Mouse (Mus musculus): ENCODE results near the gene Ccdc142. TPM values are rescaled to one million over a fixed set of nuclear protein-coding genes. Genes with fewer than 3 reads are reported as not detected.
A peak's percentile ranks its signal among the peaks of the same experiment; 100 is the strongest.

Ccdc142 gene
- total RNA-seq, 1 experiment from 2014 or later, result 8.6 TPM

GRCm38 (mm10) chr6:83134226-83134625, 32.8 kb downstream of the Ccdc142 start:
- ATAC-seq (ENCODE audit: extremely low read depth, insufficient number of reproducible peaks, low FRiP score, poor library complexity, severe bottlenecking), result no peak

- ATAC-seq (ENCODE audit: extremely low read depth, insufficient number of reproducible peaks, low FRiP score, poor library complexity, severe bottlenecking), result no peak
These were observed 33.6 kb downstream of the Ccdc142 start, which contains the start of gene Rtkn for GRCm38 (mm10) chr6:83134951-83135513. Gene Rtkn, plus strand, starts transcription at chr6:83135463.

DNA sequence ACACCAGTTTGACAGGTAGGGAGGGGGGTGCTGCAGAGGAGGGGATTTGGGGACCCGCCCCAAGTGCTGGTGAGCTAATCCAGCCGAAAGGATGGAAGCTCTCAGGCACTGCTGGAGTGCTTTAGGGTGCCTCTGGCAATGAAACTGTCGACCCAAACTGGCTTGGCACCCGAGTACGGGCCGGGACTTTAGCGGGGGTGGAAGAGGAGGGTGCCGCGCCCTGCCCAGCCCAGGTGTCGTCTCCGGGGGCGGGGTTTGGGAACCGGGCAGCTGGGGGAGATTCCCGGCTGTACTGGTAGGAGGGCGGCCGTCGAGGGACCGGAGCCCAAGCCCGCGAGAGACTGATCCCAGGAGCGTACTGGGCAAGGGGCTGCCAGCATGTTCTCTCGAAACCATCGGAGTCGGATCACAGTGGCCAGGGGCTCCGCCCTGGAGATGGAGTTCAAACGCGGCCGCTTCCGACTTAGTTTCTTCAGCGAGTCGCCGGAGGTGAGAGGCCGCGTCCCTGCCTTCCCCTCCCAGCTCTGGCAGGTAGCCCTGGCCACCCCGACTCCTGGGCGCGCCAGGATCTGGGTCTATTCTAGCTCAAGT, 34.3 kb downstream of the Ccdc142 start:
- ATAC-seq (ENCODE audit: extremely low read depth, insufficient number of reproducible peaks, low FRiP score, poor library complexity, severe bottlenecking), result no peak

- ATAC-seq (ENCODE audit: extremely low read depth, insufficient number of reproducible peaks, low FRiP score, poor library complexity, severe bottlenecking), result no peak
These were observed 35.0 kb downstream of the Ccdc142 start for GRCm38 (mm10) chr6:83136291-83136880.

DNA sequence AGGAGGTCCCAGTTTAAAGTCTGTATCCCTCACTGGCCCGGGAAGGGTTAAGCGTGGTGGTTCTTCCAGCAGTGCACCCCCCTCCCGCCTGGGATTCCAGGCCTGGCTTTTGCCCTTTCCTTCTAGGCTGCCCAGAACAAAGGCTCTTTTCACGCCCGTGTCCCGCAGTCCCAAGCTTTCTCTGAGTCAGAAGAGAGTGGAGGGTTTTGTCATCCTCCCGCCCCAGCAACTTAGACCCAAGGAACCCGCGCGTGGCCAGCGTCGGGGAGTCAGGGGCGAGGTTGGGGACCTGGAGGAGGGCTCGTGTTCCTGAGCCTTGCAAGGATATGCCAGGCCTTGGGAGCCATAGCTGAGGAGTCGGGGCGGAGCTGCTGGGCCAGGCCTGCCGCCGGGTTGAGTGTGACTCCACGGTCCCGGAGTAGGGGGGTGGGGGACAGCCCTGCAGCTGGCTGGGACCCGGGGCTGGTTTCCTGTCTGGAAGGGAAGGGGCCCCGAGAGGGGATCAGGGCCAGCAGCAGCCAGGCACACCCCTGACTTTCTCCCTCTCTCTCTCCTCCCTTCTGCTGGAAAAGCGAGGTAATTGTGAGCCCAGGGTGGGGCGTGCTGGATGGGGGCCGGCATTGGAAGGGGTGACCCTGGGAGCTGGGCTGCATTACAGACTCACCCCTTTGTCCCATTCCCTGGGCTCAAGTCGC, 35.6 kb downstream of the Ccdc142 start:
- ATAC-seq (ENCODE audit: extremely low read depth, insufficient number of reproducible peaks, low FRiP score, poor library complexity, severe bottlenecking), result no peak; the same call in 1 of the 2 replicates

DNA sequence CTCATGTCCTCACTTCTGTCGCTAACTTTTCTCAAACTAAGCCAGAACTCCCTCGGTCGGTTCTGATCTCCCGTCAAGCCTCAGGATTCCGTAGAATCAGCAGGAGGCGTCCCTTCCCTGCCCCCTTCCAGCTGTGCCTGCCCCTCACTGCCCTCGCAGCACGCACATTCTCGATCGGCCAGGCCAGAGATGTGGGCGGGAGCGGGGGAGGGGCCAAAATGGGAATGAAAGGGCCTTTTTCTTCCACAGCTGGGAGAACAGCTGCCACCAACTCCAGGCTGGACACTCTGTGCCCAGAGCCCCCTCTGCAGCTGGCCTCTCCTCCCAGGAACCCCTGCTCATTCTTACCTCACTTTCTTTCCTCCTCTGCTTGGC, 36.2 kb downstream of the Ccdc142 start:
- ATAC-seq (ENCODE audit: extremely low read depth, insufficient number of reproducible peaks, low FRiP score, poor library complexity, severe bottlenecking), result no peak

- ATAC-seq (ENCODE audit: extremely low read depth, insufficient number of reproducible peaks, low FRiP score, poor library complexity, severe bottlenecking), result no peak
These were observed 36.7 kb downstream of the Ccdc142 start for GRCm38 (mm10) chr6:83138056-83138455.

GRCm38 (mm10) chr6:83140044-83140443, 38.6 kb downstream of the Ccdc142 start:
- ATAC-seq (ENCODE audit: extremely low read depth, insufficient number of reproducible peaks, low FRiP score, poor library complexity, severe bottlenecking), result no peak

DNA sequence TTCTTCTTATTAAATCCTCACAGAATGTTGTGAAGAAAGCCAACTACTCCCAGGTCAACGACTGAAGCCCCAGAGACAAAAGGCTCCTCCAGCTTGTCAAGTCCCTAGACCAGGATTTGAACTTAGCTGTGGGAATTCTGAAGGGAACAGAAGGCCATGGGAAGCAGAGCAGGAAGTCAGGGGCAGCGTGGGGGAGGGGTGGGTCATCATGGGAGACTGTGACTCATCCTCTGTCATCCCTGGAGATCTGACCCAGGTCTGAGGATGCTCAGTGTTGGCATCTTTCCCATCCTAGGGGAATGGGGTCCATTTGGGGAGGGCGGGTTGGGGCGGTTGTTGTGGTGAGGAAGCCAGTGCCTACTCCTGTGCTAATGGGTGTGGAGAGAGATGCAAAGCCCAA, 40.2 kb downstream of the Ccdc142 start:
- no peak for ATAC-seq (ENCODE audit: extremely low read depth, insufficient number of reproducible peaks, low FRiP score, poor library complexity, severe bottlenecking)

DNA sequence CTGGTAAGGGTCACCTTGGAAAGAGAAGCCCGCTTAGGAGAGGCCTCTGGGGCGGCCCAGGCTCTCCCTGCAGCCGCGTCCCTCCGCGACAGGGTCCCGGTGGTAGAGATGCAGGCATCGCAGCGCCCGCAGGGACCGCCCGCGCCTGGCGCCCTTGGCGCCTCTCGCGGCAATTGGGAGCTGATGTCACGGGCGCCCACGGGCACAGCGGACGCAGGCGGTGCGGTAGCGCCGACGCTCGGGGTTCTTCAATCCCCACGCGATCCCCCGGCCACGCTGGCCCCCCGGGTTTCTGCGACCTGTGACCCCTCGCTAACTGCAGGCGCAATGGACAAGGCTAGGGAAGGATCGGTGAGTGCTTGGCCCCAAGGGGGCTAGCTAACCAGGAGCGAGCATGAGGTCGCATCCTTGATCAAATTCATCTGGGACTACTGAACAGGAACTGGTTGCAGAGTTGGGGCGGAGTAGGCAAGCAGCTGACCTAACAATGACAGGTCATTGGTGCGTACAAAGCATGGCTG, 40.9 kb downstream of the Ccdc142 start:
- ATAC-seq (ENCODE audit: extremely low read depth, insufficient number of reproducible peaks, low FRiP score, poor library complexity, severe bottlenecking), result no peak

DNA sequence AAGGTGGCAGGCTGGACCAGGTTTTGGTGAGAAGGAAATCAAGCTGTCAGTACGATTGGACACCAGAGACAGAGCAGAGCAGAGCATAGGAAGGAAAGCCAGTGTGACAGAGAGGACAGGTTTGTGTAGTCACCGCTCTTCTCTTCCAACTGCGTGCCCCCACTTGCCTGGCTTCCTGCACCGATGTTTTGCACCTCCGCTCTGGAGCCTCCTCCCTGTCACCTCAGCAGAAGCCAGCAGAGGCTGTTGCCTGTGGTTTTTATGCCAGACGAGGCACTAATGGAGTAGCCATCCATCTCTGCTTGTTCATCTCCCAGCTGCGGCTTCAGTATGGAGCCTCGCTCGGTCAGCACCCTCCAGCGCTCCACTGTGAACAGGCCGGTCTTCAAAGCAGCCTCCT, 41.5 kb downstream of the Ccdc142 start:
- ATAC-seq (ENCODE audit: extremely low read depth, insufficient number of reproducible peaks, low FRiP score, poor library complexity, severe bottlenecking), result no peak

GRCm38 (mm10) chr6:83145209-83145608, 43.8 kb downstream of the Ccdc142 start:
- ATAC-seq (ENCODE audit: extremely low read depth, insufficient number of reproducible peaks, low FRiP score, poor library complexity, severe bottlenecking), result no peak

- ATAC-seq (ENCODE audit: extremely low read depth, insufficient number of reproducible peaks, low FRiP score, poor library complexity, severe bottlenecking), result no peak
These were observed 44.4 kb downstream of the Ccdc142 start for GRCm38 (mm10) chr6:83145805-83146204.

- ATAC-seq (ENCODE audit: extremely low read depth, insufficient number of reproducible peaks, low FRiP score, poor library complexity, severe bottlenecking), result no peak
These were observed 45.9 kb downstream of the Ccdc142 start for GRCm38 (mm10) chr6:83147280-83147679.

DNA sequence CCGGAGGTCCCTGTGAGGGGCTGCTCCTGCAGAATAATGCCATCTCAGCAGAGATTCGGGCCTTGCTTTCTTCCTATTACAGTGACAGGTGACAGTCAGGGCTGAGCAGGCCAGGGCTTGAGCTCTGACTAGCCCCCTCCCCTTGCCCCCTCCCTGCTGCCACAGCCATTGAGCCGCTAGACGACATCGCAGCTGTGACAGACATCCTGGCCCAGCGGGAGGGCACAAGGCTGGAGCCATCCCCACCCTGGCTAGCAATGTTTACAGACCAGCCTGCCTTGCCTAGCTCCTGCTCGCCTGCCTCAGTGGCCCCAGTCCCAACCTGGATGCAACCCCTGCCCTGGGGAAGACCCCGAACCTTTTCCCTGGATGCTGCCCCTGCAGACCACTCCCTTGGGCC, 50.3 kb downstream of the Ccdc142 start:
- ATAC-seq (ENCODE audit: extremely low read depth, insufficient number of reproducible peaks, low FRiP score, poor library complexity, severe bottlenecking), result no peak

GRCm38 (mm10) chr6:83153038-83153437, 51.6 kb downstream of the Ccdc142 start:
- no peak for ATAC-seq (ENCODE audit: extremely low read depth, insufficient number of reproducible peaks, low FRiP score, poor library complexity, severe bottlenecking)

DNA sequence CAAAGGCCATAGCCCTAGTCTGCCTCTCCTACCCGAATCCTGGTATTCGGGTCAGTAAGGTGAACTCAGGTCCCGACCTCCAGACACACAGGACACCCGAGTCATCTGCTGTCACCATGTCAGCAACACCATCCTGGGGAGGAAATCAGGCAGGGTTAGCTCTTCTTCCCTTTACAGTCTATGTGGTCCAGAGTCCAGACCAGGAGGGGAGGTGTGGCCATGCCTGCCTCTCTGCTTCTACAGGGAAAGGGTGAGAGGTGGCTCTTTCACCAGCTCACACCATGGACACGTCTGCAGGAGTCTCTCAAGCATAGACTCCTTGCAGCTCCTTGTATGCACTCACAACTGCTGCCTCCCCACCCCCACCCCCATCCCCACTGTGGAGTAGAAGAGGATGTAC, 52.1 kb downstream of the Ccdc142 start:
- ATAC-seq (ENCODE audit: extremely low read depth, insufficient number of reproducible peaks, low FRiP score, poor library complexity, severe bottlenecking), result no peak

DNA sequence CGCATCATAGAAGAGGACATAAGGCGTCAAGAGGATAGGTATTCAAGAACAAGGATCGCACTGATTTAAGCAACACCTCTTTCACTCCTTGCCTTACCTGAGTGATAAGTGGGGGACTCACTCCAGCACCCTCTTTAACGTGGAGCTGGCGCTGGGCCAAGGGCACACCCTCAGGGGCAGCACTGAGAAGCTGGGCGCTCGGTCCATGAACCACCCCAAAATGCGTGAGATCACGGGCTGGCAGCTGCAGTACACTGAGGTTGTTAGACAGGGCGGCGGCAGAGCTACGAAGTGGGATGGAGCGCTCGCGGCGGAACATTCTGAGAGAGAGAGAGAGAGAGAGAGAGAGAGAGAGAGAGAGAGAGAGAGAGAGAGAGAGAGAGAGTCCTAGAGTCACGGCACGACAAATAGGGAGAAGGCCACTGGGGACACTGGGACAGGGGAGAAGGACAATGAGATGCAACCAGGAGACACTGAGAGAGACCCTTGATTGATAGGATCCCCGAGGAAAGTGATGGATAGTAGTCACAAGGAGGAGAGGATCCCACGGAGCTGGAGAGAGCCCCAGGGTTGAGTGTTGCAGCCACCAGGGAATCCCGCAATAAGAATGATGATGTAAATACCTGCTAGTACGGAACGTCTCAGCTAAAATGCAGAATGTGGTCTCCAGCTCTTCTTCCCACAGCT, 54.3 kb downstream of the Ccdc142 start:
- ATAC-seq (ENCODE audit: extremely low read depth, insufficient number of reproducible peaks, low FRiP score, poor library complexity, severe bottlenecking), result no peak

GRCm38 (mm10) chr6:83156259-83156684, 54.9 kb downstream of the Ccdc142 start, which contains the start of the genes Wdr54 and 1700003E16Rik:
Gene Wdr54, minus strand, starts transcription at chr6:83156397.
Gene 1700003E16Rik, plus strand, starts transcription at chr6:83156404.
- peak; percentile 40 for ATAC-seq (ENCODE audit: extremely low read depth, insufficient number of reproducible peaks, low FRiP score, poor library complexity, severe bottlenecking)
